Mouse (Mus musculus) hindbrain, embryonic 11.5 days (tissue): Measurements from ENCODE around the gene Klk5. TPM values are rescaled to one million over a fixed set of nuclear protein-coding genes. Genes with fewer than 3 reads are reported as not detected.

Experiments used
- ATAC-seq: fragments of 200-750 bp; cut with Nextera tagmentation; 2 replicates; pipeline ENCODE4 v1.8.0; 2017; ENCODE audit warnings: mild to moderate bottlenecking, moderate TSS enrichment, moderate library complexity; ENCODE audit not compliant: low FRiP score
- DNase-seq: peaks from one replicate; pipeline ENCODE4 v3.0.0-alpha.2; 2015; ENCODE audit warnings: low spot score
- H3K27ac ChIP-seq: fragments of 300-500 bp; sonication (generic); 2 replicates; pipeline ENCODE4 v1.5.1; 2014; ENCODE audit warnings: mild to moderate bottlenecking, low read depth, low read length
- H3K27me3 ChIP-seq: fragments of 300-500 bp; sonication (generic); 2 replicates; pipeline ENCODE4 v1.6.1; 2014; ENCODE audit warnings: mild to moderate bottlenecking, low read length, moderate library complexity, mixed read lengths; ENCODE audit not compliant: control insufficient read depth, insufficient read depth
- H3K36me3 ChIP-seq: fragments of 300-500 bp; sonication (generic); 2 replicates; pipeline ENCODE4 v1.6.1; 2014; ENCODE audit warnings: mild to moderate bottlenecking, low read length, moderate library complexity, mixed read lengths; ENCODE audit not compliant: control insufficient read depth, insufficient read depth
- H3K4me1 ChIP-seq: fragments of 300-500 bp; sonication (generic); replicated peaks from 2 replicates; pipeline ENCODE4 v1.6.1; 2014; ENCODE audit warnings: low read length, mixed read lengths; ENCODE audit not compliant: control insufficient read depth, insufficient read depth
- H3K4me2 ChIP-seq: fragments of 300-500 bp; sonication (generic); replicated peaks from 2 replicates; pipeline ENCODE4 v1.6.1; 2014; ENCODE audit warnings: mild to moderate bottlenecking, low read depth, low read length
- H3K4me3 ChIP-seq: fragments of 300-500 bp; sonication (generic); 2 replicates; pipeline ENCODE4 v1.5.1; 2014; ENCODE audit warnings: low read depth, low read length
- H3K9ac ChIP-seq: fragments of 300-500 bp; sonication (generic); 2 replicates; pipeline ENCODE4 v1.6.1; 2014; ENCODE audit warnings: low read depth, low read length
- H3K9me3 ChIP-seq: fragments of 300-500 bp; sonication (generic); 2 replicates; pipeline ENCODE4 v1.6.1; 2016; ENCODE audit warnings: low read length; ENCODE audit not compliant: control insufficient read depth
- WGBS: fragments of 180-500 bp; shearing (Covaris S2); extraction: QIAGEN DNeasy Blood & Tissue Kit; methylation state at CpG from one replicate; pipeline ENCODE4 v1.1.7; 2014; 5-methylcytosine and 5-hydroxymethylcytosine counted together
- polyA plus RNA-seq: library from polyadenylated mRNA; unstranded; fragments of >200 nt; fragmentation: Nextera tagmentation; extraction: Ambion mirVana; gene quantifications from 2 replicates; pipeline ENCODE4 v1.2.1, GENCODE M21; 2014

The Klk5 gene
- polyA plus RNA-seq, 1 experiment from 2014 or later = 0.31 TPM

- no peak overlapping the region for H3K27ac ChIP-seq
- H3K36me3 ChIP-seq = no peaks in the 10 kb centered on the region
- H3K27me3 ChIP-seq = no peaks in the 10 kb centered on the region
- H3K4me1 ChIP-seq = no peaks in the 10 kb centered on the region
- DNase-seq = no peak
- H3K9me3 ChIP-seq = no peaks in the 10 kb centered on the region
- H3K4me3 ChIP-seq = no peak overlapping the region
- ATAC-seq = no peak
- 38% methylated on average over 4 of the region's 4 CpGs for whole genome bisulfite sequencing
- no peak overlapping the region for H3K4me2 ChIP-seq
- no peak overlapping the region for H3K9ac ChIP-seq
Measured at GRCm38 (mm10) chr7:43882811-43883210, 41.0 kb downstream of the Klk5 start.

- DNase-seq = peak; percentile 79
- 12% methylated on average over 14 of the region's 14 CpGs for WGBS
- Histone ChIP-seq H3K4me1 (no peaks in the 10 kb centered on the region), H3K9me3 (no peaks in the 10 kb centered on the region), H3K27ac (no peak overlapping the region), H3K27me3 (no peaks in the 10 kb centered on the region), H3K9ac (no peak overlapping the region), H3K36me3 (no peaks in the 10 kb centered on the region), H3K4me2 (peak overlapping the region; percentile 28), H3K4me3 (no peak overlapping the region)
- ATAC-seq = peak; percentile 57
Measured at GRCm38 (mm10) chr7:43883547-43883946, 41.8 kb downstream of the Klk5 start.

GRCm38 (mm10) chr7:43891365-43891764 lies 49.6 kb downstream of the Klk5 start:
- no peak overlapping the region for H3K4me2 ChIP-seq
- H3K9me3 ChIP-seq = no peaks in the 10 kb centered on the region
- H3K4me1 ChIP-seq = no peaks in the 10 kb centered on the region
- DNase-seq (no peak), ATAC-seq (no peak)
- WGBS = 71% methylated on average over 5 of the region's 5 CpGs
- no peaks in the 10 kb centered on the region for H3K36me3 ChIP-seq
- no peak overlapping the region for H3K4me3 ChIP-seq
- H3K27ac ChIP-seq = no peak overlapping the region
- no peak overlapping the region for H3K9ac ChIP-seq
- H3K27me3 ChIP-seq = no peaks in the 10 kb centered on the region

GRCm38 (mm10) chr7:43891788-43892187 lies 50.0 kb downstream of the Klk5 start:
- WGBS = 66% methylated on average over 3 of the region's 3 CpGs
- Histone ChIP-seq H3K9ac (no peak overlapping the region), H3K4me1 (no peaks in the 10 kb centered on the region), H3K4me3 (no peak overlapping the region), H3K36me3 (no peaks in the 10 kb centered on the region), H3K9me3 (no peaks in the 10 kb centered on the region), H3K4me2 (no peak overlapping the region), H3K27ac (no peak overlapping the region), H3K27me3 (no peaks in the 10 kb centered on the region)
- no peak for ATAC-seq
- DNase-seq = no peak

- Histone ChIP-seq H3K36me3 (no peaks in the 10 kb centered on the region), H3K9ac (no peak overlapping the region), H3K4me1 (no peaks in the 10 kb centered on the region), H3K4me2 (no peak overlapping the region), H3K27me3 (no peaks in the 10 kb centered on the region), H3K9me3 (no peaks in the 10 kb centered on the region), H3K4me3 (no peak overlapping the region), H3K27ac (no peak overlapping the region)
- WGBS = 24% methylated on average over 1 of the region's 1 CpGs
- ATAC-seq = peak; percentile 92
- DNase-seq = peak; percentile 93
Measured at GRCm38 (mm10) chr7:43894836-43895235, 53.1 kb downstream of the Klk5 start.

Other genes starting within 250 kb of the Klk5 start
- gene Zfp819, start 234.8 kb upstream of the Klk5 start, polyA plus RNA-seq = 0.43 and 1.3 TPM in 2 replicates
- not detected in 2 replicates for gene Ceacam18, start 207.3 kb upstream of the Klk5 start, polyA plus RNA-seq
- gene Siglece, start 181.8 kb upstream of the Klk5 start, polyA plus RNA-seq = 0.42 and 0.46 TPM in 2 replicates
- gene Ctu1, start 170.0 kb upstream of the Klk5 start, polyA plus RNA-seq = 9.0 and 9.7 TPM in 2 replicates
- not detected in 2 replicates for gene Klk14, start 151.6 kb upstream of the Klk5 start, polyA plus RNA-seq
- 0.13 TPM in 1 of 2 replicates, not detected in the other for gene Klk13, start 129.4 kb upstream of the Klk5 start, polyA plus RNA-seq
- not detected in 2 replicates for gene Klk12, start 73.1 kb upstream of the Klk5 start, polyA plus RNA-seq
- gene Klk11, start 67.4 kb upstream of the Klk5 start, polyA plus RNA-seq = 0.14 TPM in 1 of 2 replicates, not detected in the other
- gene Klk10, start 60.9 kb upstream of the Klk5 start, polyA plus RNA-seq = 0.32 and 0.53 TPM in 2 replicates
- 0.23 TPM in 1 of 2 replicates, not detected in the other for gene Klk9, start 50.1 kb upstream of the Klk5 start, polyA plus RNA-seq
- 10.9 and 11.0 TPM in 2 replicates for gene Klk8, start 44.4 kb upstream of the Klk5 start, polyA plus RNA-seq
- 0.11 TPM in 1 of 2 replicates, not detected in the other for gene Klk7, start 30.7 kb upstream of the Klk5 start, polyA plus RNA-seq
- gene Klk6, start 17.5 kb upstream of the Klk5 start, polyA plus RNA-seq = not detected in 2 replicates
- 0.20 TPM in 1 of 2 replicates, not detected in the other for gene Klk4, start 39.2 kb downstream of the Klk5 start, polyA plus RNA-seq
- not detected in 2 replicates for gene Klk15, start 91.8 kb downstream of the Klk5 start, polyA plus RNA-seq
- not detected in 2 replicates for gene Klk1b8, start 108.7 kb downstream of the Klk5 start, polyA plus RNA-seq
- not detected in 2 replicates for gene Klk1b1, start 124.8 kb downstream of the Klk5 start, polyA plus RNA-seq
- not detected in 2 replicates for gene Klk1b9, start 134.1 kb downstream of the Klk5 start, polyA plus RNA-seq
- gene Klk1b11, start 153.9 kb downstream of the Klk5 start, polyA plus RNA-seq = not detected in 2 replicates
- not detected in 2 replicates for gene Klk1b26, start 170.2 kb downstream of the Klk5 start, polyA plus RNA-seq
- not detected in 2 replicates for gene Klk1b27, start 210.3 kb downstream of the Klk5 start, polyA plus RNA-seq